Mouse (Mus musculus) brown adipose tissue, adult 24 weeks (tissue): ENCODE results near the gene Sema3b. TPM values are rescaled to one million over a fixed set of nuclear protein-coding genes. Genes with fewer than 3 reads are reported as not detected.
A peak's percentile ranks its signal among the peaks of the same experiment; 100 is the strongest.

Source experiments
- H3K27ac ChIP-seq: fragments of 200-500 bp; replicated peaks from 2 replicates; pipeline ENCODE4 v1.5.1; 2012; ENCODE audit warnings: low read depth, mild to moderate bottlenecking, low read length
- H3K4me1 ChIP-seq: fragments of 200-500 bp; 2 replicates; pipeline ENCODE4 v1.6.1; 2012; ENCODE audit warnings: low read length, mixed read lengths; ENCODE audit not compliant: control insufficient read depth, insufficient read depth, insufficient read length
- H3K4me3 ChIP-seq: fragments of 200-500 bp; 2 replicates; pipeline ENCODE4 v1.5.1; 2012; ENCODE audit warnings: low read depth, mild to moderate bottlenecking, low read length, moderate library complexity; ENCODE audit not compliant: insufficient read depth
- polyA plus RNA-seq: library from polyadenylated mRNA; stranded (reverse); fragments of >200 nt; gene quantifications from 2 replicates; pipeline ENCODE4 v1.2.4, GENCODE M21; 2012; ENCODE audit not compliant: missing spikeins, insufficient read depth, insufficient read length

The Sema3b gene
- polyA plus RNA-seq, 1 experiment = 3.3 TPM

DNA sequence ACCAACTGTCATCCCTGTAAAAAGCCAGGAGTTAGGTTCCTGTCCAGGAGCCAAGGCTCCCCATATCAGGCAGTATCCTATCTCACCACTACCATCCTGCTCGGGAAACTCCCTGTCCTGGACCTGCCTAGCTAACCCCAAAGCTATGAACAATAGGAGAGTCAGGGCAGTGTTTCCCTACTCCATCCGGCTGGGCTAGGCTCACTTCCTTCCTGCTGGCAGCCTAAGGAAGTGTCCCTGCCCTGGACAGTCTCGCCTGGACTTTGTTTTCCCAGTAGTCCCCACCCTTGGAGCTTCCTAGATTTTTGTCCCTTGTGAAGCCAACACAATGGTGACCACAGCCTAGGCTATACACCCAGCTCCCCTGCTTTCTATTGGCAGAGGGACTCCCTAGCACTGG lies 42.2 kb downstream of the Sema3b start:
- peaks cover 36% of the 10 kb centered on the region for H3K4me1 ChIP-seq
- peak overlapping the region; percentile 99 for H3K27ac ChIP-seq
- H3K4me3 ChIP-seq = peak overlapping the region; percentile 87

- Histone ChIP-seq H3K4me1 (peaks cover 33% of the 10 kb centered on the region), H3K4me3 (peak overlapping the region; percentile 44), H3K27ac (peak overlapping the region; percentile 99)
Observed at GRCm38 (mm10) chr9:107566041-107566709, 42.9 kb downstream of the Sema3b start.

DNA sequence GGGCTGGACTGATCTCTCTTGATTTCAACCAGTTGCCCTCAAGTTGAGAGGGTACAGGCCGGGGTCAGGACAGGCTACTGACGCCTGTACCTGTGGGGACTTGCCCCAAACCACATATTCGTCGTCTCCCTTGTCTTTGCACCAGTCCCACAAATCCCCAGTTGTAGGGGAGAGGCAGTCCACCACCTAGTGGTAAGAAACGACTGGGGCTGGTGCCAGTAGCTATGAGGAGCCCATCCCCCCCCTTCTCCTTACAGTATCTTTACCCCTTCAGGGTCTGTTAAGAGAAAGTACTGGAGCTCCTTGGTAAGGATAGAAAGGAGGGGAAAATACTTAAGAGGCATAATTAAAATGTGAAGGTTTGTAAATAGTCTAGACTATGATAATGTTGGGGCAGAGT lies 43.5 kb downstream of the Sema3b start:
- Histone ChIP-seq H3K4me3 (peak overlapping the region; percentile 80), H3K4me1 (peaks cover 27% of the 10 kb centered on the region), H3K27ac (peak overlapping the region; percentile 99)

- Histone ChIP-seq H3K27ac (peak within 1 kb of the TSS; percentile 62), H3K4me3 (peak within 1 kb of the TSS; percentile 80), H3K4me1 (peaks cover 18% of the 10 kb centered on the region)
Observed at GRCm38 (mm10) chr9:107563029-107563581, 45.9 kb downstream of the Sema3b start, which contains the start of gene Tusc2. Tusc2 (plus strand) TSS chr9:107563255.

DNA sequence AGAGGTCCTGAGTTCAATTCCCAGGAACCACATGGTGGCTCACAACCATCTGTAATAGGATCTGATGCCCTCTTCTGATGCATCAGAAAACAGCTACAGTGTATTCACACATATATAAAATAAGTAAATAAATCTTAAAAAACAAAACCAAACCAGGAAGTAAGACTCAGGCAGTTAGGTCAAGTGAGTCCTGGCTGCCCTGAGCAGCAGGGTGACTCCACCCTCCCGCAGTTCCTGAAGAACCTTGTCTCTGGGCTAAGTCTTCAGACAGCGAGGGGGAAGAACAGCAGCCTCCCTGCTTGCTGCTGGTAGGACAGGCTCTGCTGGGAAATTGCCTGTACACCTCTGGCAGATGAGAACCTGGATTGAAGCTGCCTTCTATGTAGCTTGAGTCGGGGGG lies 52.7 kb downstream of the Sema3b start:
- Histone ChIP-seq H3K27ac (peak overlapping the region; percentile 40; the same call in 1 of the 2 replicates), H3K4me3 (peak overlapping the region; percentile 81), H3K4me1 (peaks cover 8% of the 10 kb centered on the region)

GRCm38 (mm10) chr9:107555701-107556100 lies 53.3 kb downstream of the Sema3b start:
- peak overlapping the region; percentile 98 for H3K27ac ChIP-seq
- peak overlapping the region; percentile 81 for H3K4me3 ChIP-seq
- H3K4me1 ChIP-seq = peaks cover 12% of the 10 kb centered on the region

- Histone ChIP-seq H3K4me3 (peak overlapping the region; percentile 81), H3K4me1 (peaks cover 12% of the 10 kb centered on the region), H3K27ac (peak overlapping the region; percentile 98)
Observed at GRCm38 (mm10) chr9:107555031-107555457, 54.0 kb downstream of the Sema3b start.

GRCm38 (mm10) chr9:107554319-107554825 lies 54.7 kb downstream of the Sema3b start:
- Histone ChIP-seq H3K4me3 (peak overlapping the region; percentile 81), H3K4me1 (peaks cover 12% of the 10 kb centered on the region), H3K27ac (peak overlapping the region; percentile 98)

- H3K27ac ChIP-seq = peak overlapping the region; percentile 49
- H3K4me3 ChIP-seq = peak overlapping the region; percentile 55
- peaks cover 12% of the 10 kb centered on the region for H3K4me1 ChIP-seq
Observed at GRCm38 (mm10) chr9:107553541-107554318, 55.3 kb downstream of the Sema3b start.

GRCm38 (mm10) chr9:107552690-107553393 lies 56.2 kb downstream of the Sema3b start:
- peaks cover 12% of the 10 kb centered on the region for H3K4me1 ChIP-seq
- no peak overlapping the region for H3K27ac ChIP-seq
- H3K4me3 ChIP-seq = no peak overlapping the region

DNA sequence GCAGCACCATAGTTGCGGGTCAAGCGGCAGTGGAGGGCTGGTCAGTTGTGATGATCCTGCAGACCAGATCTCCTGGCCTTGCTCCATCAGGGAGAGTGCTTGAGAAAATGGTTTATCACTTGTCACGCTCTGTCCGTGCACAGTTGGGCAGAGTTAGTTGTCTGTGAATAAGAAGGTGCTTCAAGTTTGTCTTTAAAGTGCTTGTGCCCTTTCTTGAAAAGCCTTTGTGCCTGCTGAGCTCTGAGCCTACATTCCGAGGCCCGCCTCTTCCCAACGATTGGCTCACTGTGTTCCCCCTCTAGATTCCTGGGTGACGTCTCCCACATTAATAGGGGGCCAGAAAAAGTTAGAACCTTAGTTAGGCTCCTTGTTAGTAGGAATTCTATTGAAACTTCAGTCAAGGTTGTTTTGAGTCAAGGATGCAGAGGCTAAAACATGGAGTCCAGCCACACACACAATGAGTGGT lies 57.1 kb downstream of the Sema3b start:
- Histone ChIP-seq H3K4me3 (peak overlapping the region; percentile 64), H3K27ac (no peak overlapping the region), H3K4me1 (peaks cover 12% of the 10 kb centered on the region)

GRCm38 (mm10) chr9:107551117-107551889 lies 57.7 kb downstream of the Sema3b start, which contains the start of gene Rassf1:
Rassf1 (plus strand) TSS chr9:107551555.
- Histone ChIP-seq H3K4me1 (peaks cover 10% of the 10 kb centered on the region), H3K27ac (no peak within 1 kb of the TSS), H3K4me3 (peak within 1 kb of the TSS; percentile 64)

DNA sequence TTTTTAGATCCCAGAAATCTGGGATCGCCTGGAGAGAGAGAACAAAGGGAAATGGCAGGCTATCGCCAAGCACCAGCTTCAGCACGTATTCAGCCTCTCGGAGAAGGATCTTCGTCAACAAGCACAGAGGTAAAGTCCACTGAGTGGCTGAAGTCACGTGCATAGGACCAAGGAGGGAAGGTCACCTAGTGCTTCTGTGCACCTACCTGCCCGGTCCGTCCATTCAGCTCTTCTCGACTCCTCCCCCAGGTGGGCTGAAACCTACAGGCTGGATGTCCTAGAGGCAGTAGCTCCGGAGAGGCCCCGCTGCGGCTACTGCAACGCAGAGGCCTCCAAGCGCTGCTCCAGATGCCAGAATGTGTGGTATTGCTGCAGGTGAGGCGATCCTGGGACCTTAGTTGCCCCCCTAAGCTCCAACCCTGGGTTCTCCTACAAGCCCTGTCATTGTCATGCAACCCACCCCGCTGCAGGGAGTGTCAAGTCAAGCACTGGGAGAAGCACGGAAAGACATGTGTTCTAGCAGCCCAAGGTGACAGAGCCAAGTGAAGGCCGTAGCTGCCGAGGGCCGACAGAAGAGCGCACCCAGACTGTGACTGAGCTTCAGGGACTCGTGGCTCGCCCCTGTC lies 58.4 kb downstream of the Sema3b start:
- Histone ChIP-seq H3K27ac (no peak overlapping the region), H3K4me3 (peak overlapping the region; percentile 64; the same call in 1 of the 2 replicates), H3K4me1 (peaks cover 10% of the 10 kb centered on the region)
